Mouse (Mus musculus): ENCODE data around the gene Cd300lg. TPM values are rescaled to one million over a fixed set of nuclear protein-coding genes. Genes with fewer than 3 reads are reported as not detected.

Gene Cd300lg
- total and polyA plus RNA-seq, 3 experiments, result 0.08 to 0.26 TPM; not detected in 1

DNA sequence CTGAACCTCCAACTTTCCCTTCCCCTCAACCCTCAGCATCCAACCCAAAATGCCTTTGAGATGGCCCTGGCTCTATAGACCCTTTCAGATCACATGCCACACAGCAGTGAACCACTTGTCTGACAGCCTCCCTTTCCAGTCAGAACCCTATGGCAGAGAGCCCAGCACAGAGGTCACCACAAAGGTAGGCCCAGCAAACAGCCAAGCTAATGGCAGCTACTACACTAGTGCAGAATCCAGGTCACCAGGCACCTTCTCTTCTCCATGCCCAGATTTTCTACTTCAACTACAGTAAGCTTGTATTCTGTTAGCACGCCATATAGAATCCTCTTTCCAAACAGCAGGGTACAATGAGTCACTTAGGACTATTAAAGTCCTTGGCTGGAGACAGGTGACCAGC is 25.2 kb upstream of the Cd300lg start:
- TF ChIP-seq E2F4 (IDR thresholded peaks at IDR 0.05; ENCODE audit: borderline replicate concordance, low read depth, low read length) (no peak), USF2 (IDR thresholded peaks at IDR 0.05; ENCODE audit: borderline replicate concordance in 1 of 2, insufficient read depth in 1 of 2, low read depth in 1 of 2, low read length in 2 of 2) (no peak), GABPA (IDR thresholded peaks at IDR 0.05; ENCODE audit: low read depth, low read length) (no peak), MAZ (IDR thresholded peaks at IDR 0.05; ENCODE audit: low read depth, low read length) (no peak), ZKSCAN1 (IDR thresholded peaks at IDR 0.05; ENCODE audit: low read depth, low read length) (no peak), MXI1 (IDR thresholded peaks at IDR 0.05; ENCODE audit: low read depth, low read length) (no peak), ETS1 (IDR thresholded peaks at IDR 0.05; ENCODE audit: low read depth, low read length) (no peak), ZNF384 (IDR thresholded peaks at IDR 0.05; ENCODE audit: low read depth, low read length) (no peak), POLR2AphosphoS5 (IDR thresholded peaks at IDR 0.05; ENCODE audit: borderline replicate concordance, low read depth, low read length) (no peak), TAL1 (IDR thresholded peaks at IDR 0.05; ENCODE audit: low read length) (no peak), UBTF (IDR thresholded peaks at IDR 0.05; ENCODE audit: borderline replicate concordance, insufficient read depth, low read depth, low read length) (no peak), BHLHE40 (IDR thresholded peaks at IDR 0.05; ENCODE audit: borderline replicate concordance, low read depth, low read length) (no peak), CHD1 (IDR thresholded peaks at IDR 0.05; ENCODE audit: low read depth, low read length) (no peak), RCOR1 (IDR thresholded peaks at IDR 0.05; ENCODE audit: low read depth, low read length) (no peak), MYB (IDR thresholded peaks at IDR 0.05; ENCODE audit: low read depth, low read length) (no peak), HCFC1 (IDR thresholded peaks at IDR 0.05; ENCODE audit: low read depth, low read length) (no peak), USF1 (IDR thresholded peaks at IDR 0.05; ENCODE audit: low read depth, low read length) (no peak), GATA1 (IDR thresholded peaks at IDR 0.05; ENCODE audit: low read depth, low read length) (no peak), ZC3H11A (IDR thresholded peaks at IDR 0.05; ENCODE audit: low read depth, low read length) (no peak), KAT2A (conservative IDR thresholded peaks at IDR 0.05; ENCODE audit: low read depth, low read length) (no peak)
- no peaks in the 10 kb centered on the region for H3K9me3 ChIP-seq (replicated peaks; ENCODE audit: insufficient read depth, low read length)
- no peak overlapping the region for H3K27ac ChIP-seq (ENCODE audit: control insufficient read depth, low read depth, low read length)
- H3K9ac ChIP-seq (ENCODE audit: control insufficient read depth, low read depth, low read length, poor library complexity, severe bottlenecking), result no peak overlapping the region
- H3K4me1 ChIP-seq (ENCODE audit: control insufficient read depth in 1 of 2, insufficient read depth in 2 of 2, low read length in 2 of 2), result no peaks in the 10 kb centered on the region
- no peak overlapping the region for H3K4me3 ChIP-seq (ENCODE audit: control insufficient read depth in 1 of 2, insufficient read depth in 1 of 2, low read depth in 2 of 2, low read length in 2 of 2)
- no peaks in the 10 kb centered on the region for H3K36me3 ChIP-seq (ENCODE audit: control insufficient read depth in 1 of 2, insufficient read depth in 2 of 2, low read length in 2 of 2)
- H3K27me3 ChIP-seq (ENCODE audit: control insufficient read depth in 1 of 2, insufficient read depth in 2 of 2, low read length in 2 of 2), result no peaks in the 10 kb centered on the region
- H3K79me2 ChIP-seq (ENCODE audit: control insufficient read depth, insufficient read depth, low read length, poor library complexity), result no peaks in the 10 kb centered on the region
- no peak for DNase-seq (ENCODE audit: low read depth, low spot score)

GRCm38 (mm10) chr11:102019736-102020135 is 21.6 kb upstream of the Cd300lg start:
- Histone ChIP-seq H3K4me1 (ENCODE audit: control insufficient read depth in 1 of 2, insufficient read depth in 2 of 2, low read length in 2 of 2) (no peaks in the 10 kb centered on the region), H3K27me3 (ENCODE audit: control insufficient read depth in 1 of 2, insufficient read depth in 2 of 2, low read length in 2 of 2) (no peaks in the 10 kb centered on the region), H3K27ac (ENCODE audit: control insufficient read depth, low read depth, low read length) (no peak overlapping the region), H3K9ac (ENCODE audit: control insufficient read depth, low read depth, low read length, poor library complexity, severe bottlenecking) (no peak overlapping the region), H3K4me3 (ENCODE audit: control insufficient read depth in 1 of 2, insufficient read depth in 1 of 2, low read depth in 2 of 2, low read length in 2 of 2) (no peak overlapping the region), H3K36me3 (ENCODE audit: control insufficient read depth in 1 of 2, insufficient read depth in 2 of 2, low read length in 2 of 2) (no peaks in the 10 kb centered on the region), H3K9me3 (replicated peaks; ENCODE audit: insufficient read depth, low read length) (no peaks in the 10 kb centered on the region), H3K79me2 (ENCODE audit: control insufficient read depth, insufficient read depth, low read length, poor library complexity) (no peaks in the 10 kb centered on the region)
- TF ChIP-seq RAD21 (IDR thresholded peaks at IDR 0.05; ENCODE audit: low read depth, low read length) (no peak), GABPA (IDR thresholded peaks at IDR 0.05; ENCODE audit: low read depth, low read length) (no peak), RCOR1 (IDR thresholded peaks at IDR 0.05; ENCODE audit: low read depth, low read length) (no peak), MXI1 (IDR thresholded peaks at IDR 0.05; ENCODE audit: low read depth, low read length) (no peak)
- no peak for DNase-seq (ENCODE audit: low read depth, low spot score)

Measured in MEL (cell line).